28 mouse cellular contexts compared by ENCODE assay signal in the genomic region with DNA sequence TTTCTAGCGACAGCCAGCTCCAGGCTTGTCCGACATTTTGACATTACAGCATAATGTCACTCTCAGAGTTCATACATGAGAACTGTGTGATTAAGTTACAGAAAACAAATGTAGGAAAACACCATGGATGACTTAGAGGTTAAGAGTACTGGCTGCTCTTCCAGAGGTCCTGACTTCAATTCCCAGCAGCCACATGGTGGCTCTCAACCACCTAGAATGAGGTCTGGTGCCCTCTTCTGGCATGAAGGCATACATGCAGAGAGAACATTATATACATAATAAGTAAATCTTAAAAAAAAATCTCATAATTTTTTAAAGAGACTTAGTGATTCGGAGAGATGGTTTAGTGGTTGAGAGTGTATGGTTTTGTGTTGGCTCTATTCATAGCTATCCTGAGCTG. TPM values are rescaled to one million over a fixed set of nuclear protein-coding genes. Genes with fewer than 3 reads are reported as not detected.
DNase-seq lines count a peak whose midpoint lies in the region; ATAC-seq and TF ChIP-seq lines count a peak whose summit lies in the region.
"Had no signal": no experiment of that assay in that cellular context is flagged by ENCODE, and none has a peak within 500 bp of the region (broad histone marks: within the 10 kb centered on the region; RNA-seq: fewer than 3 reads in every experiment).

No protein-coding gene starts in this region.

- peaks cover 98% of the 10 kb centered on the region for H3K36me3 ChIP-seq in heart, postnatal 0 days (replicated peaks; ENCODE audit: control insufficient read depth, insufficient read depth, low read length)
- peaks cover 72% of the 10 kb centered on the region for H3K36me3 ChIP-seq in liver, postnatal 0 days (replicated peaks; ENCODE audit: insufficient read depth, low read length)
- peaks cover 91% of the 10 kb centered on the region for H3K36me3 ChIP-seq in liver, embryonic 12.5 days
- H3K36me3 ChIP-seq in ES-Bruce4 (ENCODE audit: control insufficient read depth, insufficient read depth, low read length, poor library complexity, severe bottlenecking): no peaks in the 10 kb centered on the region
- peaks cover 60% of the 10 kb centered on the region for H3K36me3 ChIP-seq in stomach, postnatal 0 days (ENCODE audit: control insufficient read depth, insufficient read depth, low read length)

- ATAC-seq in heart, postnatal 0 days (ENCODE audit: insufficient read depth, low read depth): no peak
- ATAC-seq in liver, postnatal 0 days: no peak
- ATAC-seq in liver, embryonic 12.5 days: no peak
- ATAC-seq in stomach, postnatal 0 days (ENCODE audit: low FRiP score, low TSS enrichment): no peak
- ATAC-seq: activated CD4-positive, CD25-positive, alpha-beta regulatory T cell, adult 4 months had no signal

- no peak for TF ChIP-seq POLR2A in ES-Bruce4 (IDR thresholded peaks at IDR 0.05; ENCODE audit: insufficient read depth, low read length)

- no peak overlapping the region for H3K27ac ChIP-seq in heart, postnatal 0 days (ENCODE audit: low read depth)
- no peak overlapping the region for H3K27ac ChIP-seq in liver, postnatal 0 days (ENCODE audit: low read depth)
- no peak overlapping the region for H3K27ac ChIP-seq in liver, embryonic 12.5 days
- no peak overlapping the region for H3K27ac ChIP-seq in ES-Bruce4 (ENCODE audit: insufficient read depth, low read length)
- H3K27ac ChIP-seq in stomach, postnatal 0 days (replicated peaks): no peak overlapping the region
- H3K27ac ChIP-seq: hindbrain, embryonic 14.5 days; limb, embryonic 10.5 days; limb, embryonic 15.5 days; macrophage; stomach, embryonic 15.5 days had no signal

- H3K27me3 ChIP-seq in heart, postnatal 0 days (ENCODE audit: control insufficient read depth, insufficient read depth, low read length): no peaks in the 10 kb centered on the region
- H3K27me3 ChIP-seq in liver, postnatal 0 days (ENCODE audit: insufficient read depth, low read length): no peaks in the 10 kb centered on the region
- H3K27me3 ChIP-seq in liver, embryonic 12.5 days (replicated peaks): no peaks in the 10 kb centered on the region
- no peaks in the 10 kb centered on the region for H3K27me3 ChIP-seq in ES-Bruce4 (ENCODE audit: control insufficient read depth, insufficient read depth, low read length, poor library complexity, severe bottlenecking)
- H3K27me3 ChIP-seq in stomach, postnatal 0 days (ENCODE audit: control insufficient read depth, insufficient read depth, low read length): no peaks in the 10 kb centered on the region
- H3K27me3 ChIP-seq: limb, embryonic 15.5 days; stomach, embryonic 15.5 days had no signal

- no peaks in the 10 kb centered on the region for H3K4me1 ChIP-seq in heart, postnatal 0 days (ENCODE audit: control insufficient read depth, insufficient read depth)
- no peaks in the 10 kb centered on the region for H3K4me1 ChIP-seq in liver, postnatal 0 days (ENCODE audit: insufficient read depth)
- no peaks in the 10 kb centered on the region for H3K4me1 ChIP-seq in liver, embryonic 12.5 days
- no peaks in the 10 kb centered on the region for H3K4me1 ChIP-seq in ES-Bruce4 (ENCODE audit: control insufficient read depth, insufficient read depth, low read length)
- no peaks in the 10 kb centered on the region for H3K4me1 ChIP-seq in stomach, postnatal 0 days (replicated peaks; ENCODE audit: control insufficient read depth, insufficient read depth)
- H3K4me1 ChIP-seq: limb, embryonic 10.5 days; limb, embryonic 15.5 days; stomach, embryonic 15.5 days had no signal

- 0 out of 2 replicates have a peak, but pooled peaks have one; percentile 4 for TF ChIP-seq CTCF in heart, postnatal 0 days (IDR thresholded peaks at IDR 0.05; ENCODE audit: low read depth)
- peak; percentile 33 for TF ChIP-seq CTCF in liver, postnatal 0 days (IDR thresholded peaks at IDR 0.05; ENCODE audit: low read depth)
- peak; percentile 32 for TF ChIP-seq CTCF in ES-Bruce4 (IDR thresholded peaks at IDR 0.05; ENCODE audit: low read depth, low read length)
- TF ChIP-seq CTCF in stomach, postnatal 0 days (IDR thresholded peaks at IDR 0.05; ENCODE audit: low read depth): peak; percentile 44

- H3K9ac ChIP-seq in heart, postnatal 0 days (replicated peaks; ENCODE audit: low read depth, low read length): no peak overlapping the region
- no peak overlapping the region for H3K9ac ChIP-seq in liver, postnatal 0 days (replicated peaks)
- no peak overlapping the region for H3K9ac ChIP-seq in liver, embryonic 12.5 days
- no peak overlapping the region for H3K9ac ChIP-seq in ES-Bruce4 (ENCODE audit: low read depth, poor library complexity, severe bottlenecking)
- no peak overlapping the region for H3K9ac ChIP-seq in stomach, postnatal 0 days (ENCODE audit: low read length)
- H3K9ac ChIP-seq: hindbrain, embryonic 14.5 days; limb, embryonic 15.5 days; stomach, embryonic 15.5 days had no signal

- intact Hi-C loops in heart, postnatal 36 days (cut with DNase I): loop anchor here (5.0 kb wide), 1 partner anchor 35 kb away; a partner anchor contains a TSS

- H3K4me3 ChIP-seq in heart, postnatal 0 days (ENCODE audit: low read depth, low read length): no peak overlapping the region
- no peak overlapping the region for H3K4me3 ChIP-seq in liver, postnatal 0 days (ENCODE audit: low read depth, low read length)
- H3K4me3 ChIP-seq in liver, embryonic 12.5 days: no peak overlapping the region
- no peak overlapping the region for H3K4me3 ChIP-seq in ES-Bruce4 (ENCODE audit: low read depth, low read length)
- H3K4me3 ChIP-seq in stomach, postnatal 0 days (ENCODE audit: low read depth, low read length): no peak overlapping the region
- H3K4me3 ChIP-seq: erythroblast, embryonic 14.5 days; limb, embryonic 10.5 days; limb, embryonic 15.5 days; stomach, embryonic 15.5 days had no signal

- DNase-seq in heart, postnatal 0 days (ENCODE audit: low spot score): no peak
- no peak for DNase-seq in heart, postnatal 36 days
- no peak for DNase-seq in liver, postnatal 0 days
- no peak for DNase-seq in stomach, postnatal 0 days (ENCODE audit: low spot score)
- no peak for DNase-seq in embryo, embryonic 9.5 days (ENCODE audit: extremely low spot score)
- DNase-seq: adrenal gland, adult 2 months; adrenal gland, postnatal 36 days; B cell, adult 2 months; cerebellum, adult 18-20 months; cerebellum, postnatal 10 days; gastrocnemius, postnatal 14 days; heart, adult 18-20 months; kidney, adult 18-20 months; kidney, postnatal 4 days; midbrain, embryonic 14.5 days; right cerebral cortex, postnatal 25 days; thymus, postnatal 14 days had no signal

- no peaks in the 10 kb centered on the region; the same call in 1 of the 2 replicates for H3K9me3 ChIP-seq in heart, postnatal 0 days (replicated peaks; ENCODE audit: control insufficient read depth, low read length)
- H3K9me3 ChIP-seq in liver, postnatal 0 days (ENCODE audit: low read length): no peaks in the 10 kb centered on the region
- H3K9me3 ChIP-seq in liver, embryonic 12.5 days (replicated peaks): no peaks in the 10 kb centered on the region
- no peaks in the 10 kb centered on the region for H3K9me3 ChIP-seq in ES-Bruce4 (replicated peaks; ENCODE audit: control insufficient read depth, insufficient read depth, low read length, poor library complexity, severe bottlenecking)
- H3K9me3 ChIP-seq in stomach, postnatal 0 days (ENCODE audit: control insufficient read depth, low read length): no peaks in the 10 kb centered on the region
- H3K9me3 ChIP-seq: limb, embryonic 10.5 days; limb, embryonic 15.5 days; stomach, embryonic 15.5 days had no signal

- TF ChIP-seq EP300 in heart, postnatal 0 days (IDR thresholded peaks at IDR 0.05; ENCODE audit: low read depth): no peak
- TF ChIP-seq EP300 in liver, postnatal 0 days (IDR thresholded peaks at IDR 0.05; ENCODE audit: low read depth): no peak
- TF ChIP-seq EP300 in ES-Bruce4 (IDR thresholded peaks at IDR 0.05; ENCODE audit: insufficient read depth, low read depth, low read length): no peak
- TF ChIP-seq EP300 in stomach, postnatal 0 days (optimal IDR thresholded peaks at IDR 0.05): no peak

- H3K4me2 ChIP-seq in heart, postnatal 0 days (ENCODE audit: low read depth, low read length): no peak overlapping the region
- no peak overlapping the region for H3K4me2 ChIP-seq in liver, postnatal 0 days (ENCODE audit: low read depth, low read length)
- H3K4me2 ChIP-seq in liver, embryonic 12.5 days: no peak overlapping the region
- no peak overlapping the region for H3K4me2 ChIP-seq in stomach, postnatal 0 days (replicated peaks; ENCODE audit: low read depth)
- H3K4me2 ChIP-seq: hindbrain, embryonic 14.5 days; limb, embryonic 15.5 days; stomach, embryonic 15.5 days had no signal

- WGBS in heart, postnatal 0 days: 97% methylated on average over 3 of the region's 3 CpGs
- 87% methylated on average over 3 of the region's 3 CpGs for WGBS in liver, postnatal 0 days (ENCODE audit: insufficient replicate concordance)
- WGBS in liver, embryonic 12.5 days (ENCODE audit: insufficient replicate concordance): 80% methylated on average over 3 of the region's 3 CpGs
- 97% methylated on average over 3 of the region's 3 CpGs for WGBS in stomach, postnatal 0 days

RNA-seq across cellular contexts. Expression of a gene that starts 17.3 kb away (rescaled TPM):
- total RNA-seq in heart, postnatal 0 days (2014; rRNA removed; ENCODE audit: low replicate concordance): 17.8 TPM in 2 replicates
- polyA plus RNA-seq in heart, postnatal 0 days (2015; fragmentation: Nextera tagmentation; extraction: Ambion mirVana): 4.4 and 4.5 TPM in 2 replicates
- total RNA-seq in heart, postnatal 36 days (2021): 10 to 100 TPM; 33.4 to 34.7 TPM
- 1.0 and 1.2 TPM in 2 replicates for polyA plus RNA-seq in liver, postnatal 0 days (2015; fragmentation: Nextera tagmentation; extraction: Ambion mirVana)
- polyA plus RNA-seq in liver, embryonic 12.5 days (2016; fragmentation: Nextera tagmentation; extraction: Ambion mirVana): 2.0 and 2.4 TPM in 2 replicates
- 10.9 and 11.6 TPM in 2 replicates for polyA plus RNA-seq in ES-Bruce4 (2011; ENCODE audit: insufficient read depth, insufficient read length, low read depth, missing spikeins)
- polyA plus RNA-seq in stomach, postnatal 0 days (2015; fragmentation: Nextera tagmentation; extraction: Ambion mirVana): 3.0 and 3.5 TPM in 2 replicates

RNA-seq across cellular contexts. Expression of a gene that starts 19.0 kb away (rescaled TPM):
- 0.46 and 2.9 TPM in 2 replicates for total RNA-seq in heart, postnatal 0 days (2014; rRNA removed; ENCODE audit: low replicate concordance)
- polyA plus RNA-seq in heart, postnatal 0 days (2015; fragmentation: Nextera tagmentation; extraction: Ambion mirVana): 2.3 and 2.4 TPM in 2 replicates
- 1 to 10 TPM; 3.0 to 5.0 TPM for total RNA-seq in heart, postnatal 36 days (2021)
- polyA plus RNA-seq in liver, postnatal 0 days (2015; fragmentation: Nextera tagmentation; extraction: Ambion mirVana): 1.8 and 2.1 TPM in 2 replicates
- 1.5 TPM in 2 replicates for polyA plus RNA-seq in liver, embryonic 12.5 days (2016; fragmentation: Nextera tagmentation; extraction: Ambion mirVana)
- 0.15 TPM in 1 of 2 replicates, not detected in the other for polyA plus RNA-seq in ES-Bruce4 (2011; ENCODE audit: insufficient read depth, insufficient read length, low read depth, missing spikeins)
- 2.4 and 2.5 TPM in 2 replicates for polyA plus RNA-seq in stomach, postnatal 0 days (2015; fragmentation: Nextera tagmentation; extraction: Ambion mirVana)
- total RNA-seq: common myeloid progenitor, adult 5-6 weeks; megakaryocyte-erythroid progenitor cell, adult 5-6 weeks had no signal
- polyA plus RNA-seq: erythroblast, embryonic 14.5 days had no signal

RNA-seq across cellular contexts. Expression of a gene that starts 35.5 kb away (rescaled TPM):
- total RNA-seq in heart, postnatal 0 days (2014; rRNA removed; ENCODE audit: low replicate concordance): 21.4 and 21.6 TPM in 2 replicates
- 1.7 and 1.8 TPM in 2 replicates for polyA plus RNA-seq in heart, postnatal 0 days (2015; fragmentation: Nextera tagmentation; extraction: Ambion mirVana)
- total RNA-seq in heart, postnatal 36 days (2021): 1 to 10 TPM; 1.6 to 2.0 TPM
- 7.3 and 8.5 TPM in 2 replicates for polyA plus RNA-seq in liver, postnatal 0 days (2015; fragmentation: Nextera tagmentation; extraction: Ambion mirVana)
- 35.5 and 38.7 TPM in 2 replicates for polyA plus RNA-seq in liver, embryonic 12.5 days (2016; fragmentation: Nextera tagmentation; extraction: Ambion mirVana)
- 1,494 and 1,686 TPM in 2 replicates for polyA plus RNA-seq in ES-Bruce4 (2011; ENCODE audit: insufficient read depth, insufficient read length, low read depth, missing spikeins)
- polyA plus RNA-seq in stomach, postnatal 0 days (2015; fragmentation: Nextera tagmentation; extraction: Ambion mirVana): 3.3 and 4.0 TPM in 2 replicates

RNA-seq across cellular contexts. Expression of a gene that starts 37.3 kb away (rescaled TPM):
- total RNA-seq in heart, postnatal 0 days (2014; rRNA removed; ENCODE audit: low replicate concordance): 37.7 and 40.3 TPM in 2 replicates
- polyA plus RNA-seq in heart, postnatal 0 days (2015; fragmentation: Nextera tagmentation; extraction: Ambion mirVana): 35.9 and 37.0 TPM in 2 replicates
- total RNA-seq in heart, postnatal 36 days (2021): 10 to 100 TPM; 19.9 to 20.4 TPM
- polyA plus RNA-seq in liver, postnatal 0 days (2015; fragmentation: Nextera tagmentation; extraction: Ambion mirVana): 18.5 and 19.6 TPM in 2 replicates
- 28.3 and 32.9 TPM in 2 replicates for polyA plus RNA-seq in liver, embryonic 12.5 days (2016; fragmentation: Nextera tagmentation; extraction: Ambion mirVana)
- polyA plus RNA-seq in ES-Bruce4 (2011; ENCODE audit: insufficient read depth, insufficient read length, low read depth, missing spikeins): 63.8 and 66.1 TPM in 2 replicates
- 29.1 and 29.8 TPM in 2 replicates for polyA plus RNA-seq in stomach, postnatal 0 days (2015; fragmentation: Nextera tagmentation; extraction: Ambion mirVana)

Comparison
In these comparisons a context has a peak if more than half of its experiments do, and no peak if none do; other contexts are left out.
1. RNA of a gene that starts 35.5 kb away (polyA plus RNA-seq): 1,494 to 1,686 TPM in ES-Bruce4; 35.5 to 38.7 TPM in liver, embryonic 12.5 days, 7.3 to 8.5 TPM in liver, postnatal 0 days, 3.3 to 4.0 TPM in stomach, postnatal 0 days and 1.7 to 1.8 TPM in heart, postnatal 0 days; every median in the first group is over 10 times any median in the second.
2. Peak in every context shown above with its lines, with median percentiles within 50 percentile points of each other: CTCF ChIP-seq.